Mouse (Mus musculus): ENCODE measurements around the gene Rem2. TPM values are rescaled to one million over a fixed set of nuclear protein-coding genes. Genes with fewer than 3 reads are reported as not detected.

Rem2 gene
- polyA plus RNA-seq, 1 experiment from 2014 or later, result 32.5 TPM

- peaks cover 13% of the 10 kb centered on the region; the same call in 1 of the 2 replicates for H3K36me3 ChIP-seq (replicated peaks; ENCODE audit: control insufficient read depth, insufficient read depth)
- H3K4me1 ChIP-seq (replicated peaks; ENCODE audit: control insufficient read depth, insufficient read depth, low read length), result peaks cover 17% of the 10 kb centered on the region; the same call in 1 of the 2 replicates
- 2% methylated on average over 54 of the region's 54 CpGs for whole genome bisulfite sequencing
- H3K9ac ChIP-seq, result peak overlapping the region; percentile 81
- peak overlapping the region; percentile 51 for H3K4me3 ChIP-seq (replicated peaks; ENCODE audit: low read length)
- H3K4me2 ChIP-seq (replicated peaks), result peak overlapping the region; percentile 60
- H3K27me3 ChIP-seq (ENCODE audit: control insufficient read depth, insufficient read depth, low read length), result peaks cover 9% of the 10 kb centered on the region
- H3K27ac ChIP-seq, result peak overlapping the region; percentile 84
- H3K9me3 ChIP-seq (ENCODE audit: control insufficient read depth, low read length), result no peaks in the 10 kb centered on the region
- DNase-seq (ENCODE audit: low spot score) (no peak), ATAC-seq (ENCODE audit: low FRiP score) (0 out of 2 replicates have a peak, but pooled peaks have one; percentile 12)
Observed at GRCm38 (mm10) chr14:54432078-54432836, 43.6 kb upstream of the Rem2 start.

- Histone ChIP-seq H3K36me3 (replicated peaks; ENCODE audit: control insufficient read depth, insufficient read depth) (peaks cover 13% of the 10 kb centered on the region; the same call in 1 of the 2 replicates), H3K9me3 (ENCODE audit: control insufficient read depth, low read length) (no peaks in the 10 kb centered on the region), H3K27me3 (ENCODE audit: control insufficient read depth, insufficient read depth, low read length) (peaks cover 9% of the 10 kb centered on the region), H3K4me3 (replicated peaks; ENCODE audit: low read length) (peak overlapping the region; percentile 51), H3K9ac (peak overlapping the region; percentile 81), H3K27ac (peak overlapping the region; percentile 84), H3K4me1 (replicated peaks; ENCODE audit: control insufficient read depth, insufficient read depth, low read length) (peaks cover 10% of the 10 kb centered on the region; the same call in 1 of the 2 replicates), H3K4me2 (replicated peaks) (peak overlapping the region; percentile 60)
- ATAC-seq (ENCODE audit: low FRiP score) (peak; percentile 25; the same call in 1 of the 2 replicates), DNase-seq (ENCODE audit: low spot score) (no peak)
- 44% methylated on average over 17 of the region's 17 CpGs for WGBS
Observed at GRCm38 (mm10) chr14:54432837-54433830, 42.8 kb upstream of the Rem2 start.

- 69% methylated on average over 12 of the region's 12 CpGs for WGBS
- peak overlapping the region; percentile 60 for H3K4me2 ChIP-seq (replicated peaks)
- peaks cover 10% of the 10 kb centered on the region; the same call in 1 of the 2 replicates for H3K4me1 ChIP-seq (replicated peaks; ENCODE audit: control insufficient read depth, insufficient read depth, low read length)
- H3K9ac ChIP-seq, result no peak overlapping the region
- H3K9me3 ChIP-seq (ENCODE audit: control insufficient read depth, low read length), result no peaks in the 10 kb centered on the region
- H3K27me3 ChIP-seq (ENCODE audit: control insufficient read depth, insufficient read depth, low read length), result peaks cover 9% of the 10 kb centered on the region
- peaks cover 9% of the 10 kb centered on the region; the same call in 1 of the 2 replicates for H3K36me3 ChIP-seq (replicated peaks; ENCODE audit: control insufficient read depth, insufficient read depth)
- no peak overlapping the region for H3K27ac ChIP-seq
- ATAC-seq (ENCODE audit: low FRiP score) (no peak), DNase-seq (ENCODE audit: low spot score) (no peak)
- H3K4me3 ChIP-seq (replicated peaks; ENCODE audit: low read length), result no peak overlapping the region; the same call in 1 of the 2 replicates
Observed at GRCm38 (mm10) chr14:54433941-54434531, 41.9 kb upstream of the Rem2 start.

DNA sequence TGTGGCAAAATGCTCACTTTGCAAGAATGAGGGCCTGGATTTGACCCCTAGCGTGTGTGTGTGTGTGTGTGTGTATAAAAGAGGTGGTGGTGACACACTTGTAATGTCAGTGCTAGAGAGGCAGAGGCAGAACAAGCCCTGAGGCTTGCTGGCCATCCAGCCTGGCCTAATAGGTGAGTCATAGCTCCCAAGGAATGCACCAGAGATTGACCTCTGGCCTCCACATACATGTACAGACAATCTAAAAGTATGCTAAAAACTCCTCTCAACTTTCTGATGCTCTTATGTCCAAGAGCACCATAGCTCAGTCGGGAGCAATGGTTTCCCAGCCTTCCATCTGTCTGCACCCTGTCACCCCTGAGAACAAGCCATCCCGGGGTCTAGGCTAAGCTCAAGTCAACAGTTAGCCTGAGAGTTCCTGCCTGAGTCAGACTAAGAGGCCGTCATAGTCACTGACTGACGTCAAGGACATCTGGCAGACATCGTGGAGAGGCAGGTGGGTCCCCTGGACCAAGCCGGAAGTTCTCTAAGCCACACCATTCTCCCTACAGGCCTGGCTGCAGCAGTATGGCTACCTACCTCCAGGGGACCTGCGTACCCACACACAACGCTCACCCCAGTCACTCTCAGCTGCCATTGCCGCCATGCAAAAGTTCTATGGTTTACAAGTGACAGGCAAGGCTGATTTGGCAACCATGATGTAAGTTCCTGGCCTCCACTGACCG, 40.5 kb upstream of the Rem2 start:
- Histone ChIP-seq H3K36me3 (replicated peaks; ENCODE audit: control insufficient read depth, insufficient read depth) (0 out of 2 replicates have a peak, but pooled peaks cover 6% of the 10 kb centered on the region), H3K4me1 (replicated peaks; ENCODE audit: control insufficient read depth, insufficient read depth, low read length) (peaks cover 10% of the 10 kb centered on the region; the same call in 1 of the 2 replicates), H3K27me3 (ENCODE audit: control insufficient read depth, insufficient read depth, low read length) (peaks cover 9% of the 10 kb centered on the region), H3K27ac (no peak overlapping the region), H3K4me2 (replicated peaks) (no peak overlapping the region), H3K9ac (no peak overlapping the region), H3K9me3 (ENCODE audit: control insufficient read depth, low read length) (no peaks in the 10 kb centered on the region), H3K4me3 (replicated peaks; ENCODE audit: low read length) (no peak overlapping the region)
- ATAC-seq (ENCODE audit: low FRiP score) (no peak), DNase-seq (ENCODE audit: low spot score) (no peak)
- 92% methylated on average over 11 of the region's 11 CpGs for WGBS

DNA sequence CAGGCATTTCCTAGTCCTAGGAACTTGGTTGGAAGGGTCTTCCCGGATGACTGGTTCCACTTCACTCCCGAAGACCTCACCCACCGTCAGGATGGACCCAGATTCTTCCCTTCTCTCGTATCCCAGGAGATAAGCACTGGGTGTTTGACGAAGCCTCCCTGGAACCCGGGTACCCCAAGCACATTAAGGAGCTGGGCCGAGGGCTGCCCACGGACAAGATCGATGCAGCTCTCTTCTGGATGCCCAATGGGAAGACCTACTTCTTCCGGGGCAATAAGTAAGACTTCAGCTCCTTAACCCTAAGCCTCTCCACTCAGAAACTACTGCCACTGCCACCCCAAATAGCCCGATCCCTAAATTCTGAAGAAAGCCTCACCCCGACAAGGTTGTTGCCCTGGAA, 36.7 kb upstream of the Rem2 start:
- Histone ChIP-seq H3K4me2 (replicated peaks) (no peak overlapping the region), H3K9ac (no peak overlapping the region), H3K27ac (no peak overlapping the region), H3K9me3 (ENCODE audit: control insufficient read depth, low read length) (no peaks in the 10 kb centered on the region), H3K4me1 (replicated peaks; ENCODE audit: control insufficient read depth, insufficient read depth, low read length) (0 out of 2 replicates have a peak, but pooled peaks cover under 1% of the 10 kb centered on the region), H3K4me3 (replicated peaks; ENCODE audit: low read length) (no peak overlapping the region), H3K36me3 (replicated peaks; ENCODE audit: control insufficient read depth, insufficient read depth) (0 out of 2 replicates have a peak, but pooled peaks cover 7% of the 10 kb centered on the region), H3K27me3 (ENCODE audit: control insufficient read depth, insufficient read depth, low read length) (0 out of 2 replicates have a peak, but pooled peaks cover 3% of the 10 kb centered on the region)
- ATAC-seq (ENCODE audit: low FRiP score), result no peak
- DNase-seq (ENCODE audit: low spot score), result no peak
- WGBS, result 86% methylated on average over 12 of the region's 12 CpGs

GRCm38 (mm10) chr14:54439610-54440009, 36.3 kb upstream of the Rem2 start:
- Histone ChIP-seq H3K4me1 (replicated peaks; ENCODE audit: control insufficient read depth, insufficient read depth, low read length) (no peaks in the 10 kb centered on the region), H3K4me3 (replicated peaks; ENCODE audit: low read length) (no peak overlapping the region), H3K9ac (no peak overlapping the region), H3K4me2 (replicated peaks) (no peak overlapping the region), H3K36me3 (replicated peaks; ENCODE audit: control insufficient read depth, insufficient read depth) (0 out of 2 replicates have a peak, but pooled peaks cover 7% of the 10 kb centered on the region), H3K9me3 (ENCODE audit: control insufficient read depth, low read length) (no peaks in the 10 kb centered on the region), H3K27ac (no peak overlapping the region), H3K27me3 (ENCODE audit: control insufficient read depth, insufficient read depth, low read length) (0 out of 2 replicates have a peak, but pooled peaks cover 3% of the 10 kb centered on the region)
- DNase-seq (ENCODE audit: low spot score) (no peak), ATAC-seq (ENCODE audit: low FRiP score) (no peak)
- WGBS, result 67% methylated on average over 7 of the region's 7 CpGs

GRCm38 (mm10) chr14:54440538-54440937, 35.4 kb upstream of the Rem2 start:
- ATAC-seq (ENCODE audit: low FRiP score) (no peak), DNase-seq (ENCODE audit: low spot score) (no peak)
- Histone ChIP-seq H3K4me2 (replicated peaks) (no peak overlapping the region), H3K4me1 (replicated peaks; ENCODE audit: control insufficient read depth, insufficient read depth, low read length) (no peaks in the 10 kb centered on the region), H3K36me3 (replicated peaks; ENCODE audit: control insufficient read depth, insufficient read depth) (0 out of 2 replicates have a peak, but pooled peaks cover 7% of the 10 kb centered on the region), H3K27ac (no peak overlapping the region), H3K27me3 (ENCODE audit: control insufficient read depth, insufficient read depth, low read length) (0 out of 2 replicates have a peak, but pooled peaks cover 3% of the 10 kb centered on the region), H3K9ac (no peak overlapping the region), H3K9me3 (ENCODE audit: control insufficient read depth, low read length) (no peaks in the 10 kb centered on the region), H3K4me3 (replicated peaks; ENCODE audit: low read length) (no peak overlapping the region)
- WGBS, result 91% methylated on average over 14 of the region's 14 CpGs

DNA sequence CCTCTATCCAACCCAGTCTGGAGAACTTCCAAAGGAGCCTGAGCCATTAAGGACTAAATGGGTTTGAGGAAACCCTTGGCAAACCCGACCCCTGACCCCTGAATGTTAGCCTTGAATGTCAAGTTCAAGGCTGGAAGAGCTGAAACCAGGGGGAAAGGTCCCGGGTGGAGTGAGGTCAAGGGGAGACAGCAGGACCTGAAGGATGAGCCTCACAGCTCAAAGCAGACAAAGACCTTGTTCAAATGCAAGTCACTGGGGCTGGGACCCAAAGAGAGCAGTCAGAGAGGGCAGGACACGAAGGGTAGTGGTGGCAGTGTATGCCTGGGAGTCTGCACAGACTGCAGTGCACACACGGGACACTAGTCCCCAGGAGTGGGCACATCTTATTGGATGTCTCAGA, 34.5 kb upstream of the Rem2 start:
- 84% methylated on average over 4 of the region's 4 CpGs for WGBS
- no peak for DNase-seq (ENCODE audit: low spot score)
- 0 out of 2 replicates have a peak, but pooled peaks cover 3% of the 10 kb centered on the region for H3K27me3 ChIP-seq (ENCODE audit: control insufficient read depth, insufficient read depth, low read length)
- H3K9ac ChIP-seq, result no peak overlapping the region
- H3K4me1 ChIP-seq (replicated peaks; ENCODE audit: control insufficient read depth, insufficient read depth, low read length), result no peaks in the 10 kb centered on the region
- ATAC-seq (ENCODE audit: low FRiP score), result no peak
- no peak overlapping the region for H3K27ac ChIP-seq
- no peak overlapping the region for H3K4me3 ChIP-seq (replicated peaks; ENCODE audit: low read length)
- H3K4me2 ChIP-seq (replicated peaks), result no peak overlapping the region
- no peaks in the 10 kb centered on the region for H3K9me3 ChIP-seq (ENCODE audit: control insufficient read depth, low read length)
- 0 out of 2 replicates have a peak, but pooled peaks cover 7% of the 10 kb centered on the region for H3K36me3 ChIP-seq (replicated peaks; ENCODE audit: control insufficient read depth, insufficient read depth)

All from hindbrain, embryonic 14.5 days (tissue).